Mouse (Mus musculus) spleen, adult 2 months (tissue): Measurements from ENCODE around the gene Asrgl1.

Experiments used
- CTCF ChIP-seq: fragments of 200-500 bp; IDR thresholded peaks from 2 replicates; pipeline ENCODE4 v1.5.1; 2011; ENCODE audit warnings: mild to moderate bottlenecking, inconsistent platforms; ENCODE audit not compliant: insufficient read depth, insufficient read length, insufficient replicate concordance; ENCODE audit errors: extremely low read depth
- POLR2A ChIP-seq: fragments of 200-500 bp; IDR thresholded peaks from 2 replicates; pipeline ENCODE4 v1.6.1; 2011; ENCODE audit warnings: low read depth, low read length, inconsistent platforms

DNA sequence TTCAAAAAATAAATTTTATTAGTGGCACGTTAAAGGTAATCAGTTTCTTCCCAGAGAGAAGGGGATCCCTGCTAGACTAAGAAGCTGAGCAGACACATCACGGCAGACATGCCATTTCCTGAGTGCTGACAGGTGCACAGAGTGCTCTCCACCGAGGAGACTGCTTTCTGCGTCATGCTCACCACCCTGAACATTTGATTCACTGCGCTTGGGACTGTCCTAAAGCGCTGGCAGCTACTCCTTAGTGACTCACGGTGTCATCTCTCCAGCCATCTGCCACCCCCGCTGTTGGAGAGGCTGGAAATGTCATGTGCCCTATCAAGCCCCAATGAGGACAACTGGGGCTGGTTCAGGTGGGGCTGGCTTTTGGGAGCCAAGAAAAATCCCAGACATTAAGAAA, 23.4 kb downstream of the Asrgl1 start:
- no peak for TF ChIP-seq POLR2A
- TF ChIP-seq CTCF = no peak
